Mouse (Mus musculus) ovary, postnatal 10 days (tissue): ENCODE results near the gene Pdzd3.
A peak's percentile ranks its signal among the peaks of the same experiment; 100 is the strongest.

Experiments
- DNase-seq: peaks from one replicate; pipeline ENCODE4 v3.0.0; 2022; ENCODE audit warnings: low spot score

Gene Pdzd3

DNA sequence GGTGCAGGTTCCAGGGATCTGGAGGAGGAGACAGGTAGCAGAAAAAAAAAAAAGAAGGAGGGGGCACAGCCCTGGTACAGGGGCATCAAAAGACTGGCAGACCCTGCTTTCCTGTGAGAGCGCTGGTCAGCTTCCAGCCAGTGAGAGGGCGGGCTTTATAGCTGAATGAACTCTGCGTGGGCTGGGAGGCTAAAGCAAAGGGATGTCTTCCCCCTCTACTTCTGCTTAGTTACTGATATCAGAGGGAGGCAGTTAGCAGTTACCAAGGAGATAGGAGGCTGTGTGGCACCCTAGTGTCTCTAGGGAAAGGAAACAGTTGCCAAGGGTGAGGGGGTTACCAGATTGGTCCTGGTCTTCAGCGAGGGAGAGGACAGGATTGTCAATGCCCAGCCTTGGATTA is 826 bp downstream of the Pdzd3 start:
- DNase-seq: no peak

DNA sequence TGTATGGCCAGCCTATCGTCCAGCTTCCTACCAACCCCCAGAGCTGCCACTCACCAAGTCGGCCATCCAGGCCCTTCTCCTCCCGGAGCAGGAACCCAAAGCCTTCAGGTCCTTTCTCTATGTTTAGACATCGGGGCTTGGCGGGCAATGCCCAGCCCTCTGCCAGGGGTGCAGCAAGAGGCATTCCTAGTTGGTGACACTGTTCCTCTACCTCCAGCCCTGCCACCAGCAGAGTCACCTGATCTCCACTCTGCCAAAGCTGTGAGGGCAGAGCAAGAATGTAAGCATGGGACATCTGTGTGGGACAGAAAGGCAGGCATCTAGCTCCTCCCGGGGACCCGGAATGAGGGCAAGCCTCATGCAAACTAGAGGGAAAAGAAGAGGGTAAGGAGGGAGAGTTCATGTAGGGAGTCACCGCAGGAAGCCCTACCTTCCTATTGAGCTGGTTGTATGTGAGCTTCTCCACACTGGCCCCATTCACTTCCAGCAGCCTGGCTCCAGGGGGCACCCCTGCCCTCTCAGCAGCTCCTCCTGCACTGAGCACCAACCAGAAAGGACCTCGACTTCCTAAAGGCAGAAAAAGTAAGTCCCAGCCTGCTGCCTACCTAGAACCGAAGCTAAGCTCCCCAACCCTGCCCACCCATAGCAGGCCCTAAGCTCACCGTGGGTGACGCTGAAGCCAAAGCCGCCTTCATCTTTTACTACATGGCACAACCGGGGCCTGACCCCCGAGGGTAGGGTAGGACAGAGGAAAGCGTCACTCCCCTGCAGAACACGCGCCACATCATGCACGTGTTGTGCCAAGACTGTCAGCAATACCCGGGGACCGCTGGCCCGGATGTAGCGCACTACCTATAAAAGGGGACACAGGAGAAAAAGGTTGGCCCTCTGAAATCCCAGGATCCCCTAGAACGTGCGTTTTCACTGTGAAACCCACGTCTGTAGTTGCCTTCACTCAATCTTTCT is 1.8 kb downstream of the Pdzd3 start:
- no peak for DNase-seq

DNA sequence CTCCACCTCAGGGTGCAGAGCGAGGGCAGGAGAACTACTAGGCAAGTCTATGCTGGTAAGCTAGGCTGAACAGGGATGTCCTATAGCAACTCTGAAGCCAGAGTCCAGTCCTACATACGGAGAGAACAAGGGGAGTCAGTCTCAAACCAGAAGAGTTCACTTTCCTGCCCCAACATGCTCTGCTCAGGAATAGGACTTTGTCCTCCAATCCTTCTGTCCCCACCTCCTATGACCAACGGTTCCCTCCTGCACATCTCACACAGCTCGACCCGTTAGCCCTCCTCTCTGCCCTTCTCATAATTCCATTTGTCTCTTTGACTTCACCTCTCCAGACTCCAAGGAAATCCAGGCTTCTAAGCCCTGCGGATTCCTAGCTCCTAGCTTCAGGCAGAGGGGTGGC is 3.4 kb downstream of the Pdzd3 start:
- DNase-seq: no peak

DNA sequence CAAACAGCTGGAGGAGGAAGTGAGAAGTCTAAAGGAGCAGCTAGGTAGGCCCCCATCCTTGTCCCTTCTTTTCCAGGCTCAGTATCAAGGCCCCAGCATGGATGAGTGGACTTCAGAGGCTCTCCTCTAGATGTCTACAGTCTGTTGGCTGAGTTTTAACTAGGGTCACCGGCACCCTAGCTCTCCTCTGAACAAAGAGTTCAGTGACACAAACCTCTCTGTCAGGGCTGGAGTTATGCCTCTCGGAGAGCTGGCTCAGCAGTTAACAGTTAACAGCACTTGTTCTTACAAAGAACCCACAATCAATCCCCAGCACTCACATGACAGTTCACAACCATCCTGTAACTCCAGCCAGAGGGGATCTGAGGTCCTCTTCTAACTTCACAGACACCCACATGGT is 7.7 kb downstream of the Pdzd3 start:
- no peak for DNase-seq

DNA sequence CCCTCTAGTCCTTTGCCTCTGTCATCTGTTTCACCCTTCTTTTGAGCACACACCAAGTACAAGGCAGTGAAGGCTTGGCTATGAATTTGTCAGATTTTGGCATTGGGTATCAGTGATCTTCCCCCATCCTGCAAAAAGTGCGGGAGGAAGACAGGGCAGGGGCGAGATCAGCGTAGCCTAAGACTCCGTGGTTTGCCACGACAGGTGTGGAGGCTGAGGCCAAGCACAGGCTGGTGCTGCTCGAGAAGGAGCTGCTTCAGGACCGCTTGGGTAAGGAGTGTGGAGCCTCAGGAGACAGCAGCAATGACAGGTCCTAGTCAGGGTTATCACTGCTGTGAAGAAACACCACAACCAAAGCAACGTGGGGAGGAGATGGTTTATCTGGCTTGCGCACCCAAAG is 9.9 kb downstream of the Pdzd3 start:
- DNase-seq: no peak

DNA sequence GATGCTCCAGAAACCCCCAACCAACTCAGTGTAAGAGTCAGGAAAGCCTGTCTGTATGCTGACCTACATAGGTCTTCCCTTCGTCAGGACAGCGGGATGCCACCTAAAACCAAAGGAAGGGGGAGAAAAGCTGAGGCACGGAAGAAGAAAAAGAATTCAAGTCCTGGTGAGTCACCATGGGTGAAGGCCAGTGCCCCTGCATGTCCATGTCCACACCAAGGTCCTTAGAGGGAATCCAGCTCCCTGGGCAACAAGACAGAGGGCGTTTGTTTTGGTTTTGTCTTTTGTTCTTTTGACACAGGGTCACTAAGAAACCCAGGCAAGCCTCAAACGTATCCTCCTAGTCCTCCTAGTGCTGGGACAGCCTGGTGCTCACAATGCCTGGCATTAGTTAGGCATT is 10.4 kb downstream of the Pdzd3 start:
- no peak for DNase-seq

DNA sequence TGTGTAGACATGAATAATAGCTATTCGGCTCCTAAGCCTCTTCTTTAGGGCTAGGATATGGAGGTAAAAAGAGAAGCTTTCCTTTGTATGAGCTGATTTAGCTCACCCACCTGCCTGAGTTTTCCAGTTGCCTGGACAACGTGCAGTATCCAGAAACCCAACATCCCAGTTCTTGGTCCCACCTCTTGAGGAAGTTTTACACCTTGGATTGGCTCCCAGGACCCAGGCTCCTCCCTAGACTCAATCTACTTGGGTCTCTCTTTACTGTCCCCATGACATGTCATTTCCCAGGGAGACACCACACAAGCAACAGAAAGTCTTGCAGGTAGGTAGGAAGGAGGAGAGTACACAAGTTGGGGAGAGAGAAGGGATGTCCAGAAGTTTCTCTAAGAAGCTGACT is 10.9 kb downstream of the Pdzd3 start, which contains the start of gene Ccdc153:
Gene Ccdc153, plus strand, starts transcription at position 278 of the 400 bp plus-strand sequence.
- DNase-seq: no peak

DNA sequence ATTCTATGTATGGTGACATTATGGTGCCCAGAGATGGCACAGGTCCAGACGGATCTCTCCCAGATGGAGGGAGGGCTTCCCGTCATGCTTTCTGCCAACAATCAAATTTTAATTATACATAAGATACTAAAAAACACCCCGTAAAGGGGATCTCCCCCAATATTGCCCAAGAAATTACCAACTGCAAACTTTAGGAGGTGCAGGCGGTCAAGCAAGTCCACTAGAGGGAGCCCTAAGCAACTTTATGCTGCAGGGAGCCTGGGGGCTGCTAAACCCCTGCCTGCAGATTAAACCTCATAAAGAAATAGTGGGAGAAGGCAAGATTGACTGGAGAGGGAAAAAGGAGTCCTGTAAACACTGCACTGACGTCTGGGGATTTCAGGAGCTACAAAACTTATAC is 11.8 kb downstream of the Pdzd3 start:
- no peak for DNase-seq

DNA sequence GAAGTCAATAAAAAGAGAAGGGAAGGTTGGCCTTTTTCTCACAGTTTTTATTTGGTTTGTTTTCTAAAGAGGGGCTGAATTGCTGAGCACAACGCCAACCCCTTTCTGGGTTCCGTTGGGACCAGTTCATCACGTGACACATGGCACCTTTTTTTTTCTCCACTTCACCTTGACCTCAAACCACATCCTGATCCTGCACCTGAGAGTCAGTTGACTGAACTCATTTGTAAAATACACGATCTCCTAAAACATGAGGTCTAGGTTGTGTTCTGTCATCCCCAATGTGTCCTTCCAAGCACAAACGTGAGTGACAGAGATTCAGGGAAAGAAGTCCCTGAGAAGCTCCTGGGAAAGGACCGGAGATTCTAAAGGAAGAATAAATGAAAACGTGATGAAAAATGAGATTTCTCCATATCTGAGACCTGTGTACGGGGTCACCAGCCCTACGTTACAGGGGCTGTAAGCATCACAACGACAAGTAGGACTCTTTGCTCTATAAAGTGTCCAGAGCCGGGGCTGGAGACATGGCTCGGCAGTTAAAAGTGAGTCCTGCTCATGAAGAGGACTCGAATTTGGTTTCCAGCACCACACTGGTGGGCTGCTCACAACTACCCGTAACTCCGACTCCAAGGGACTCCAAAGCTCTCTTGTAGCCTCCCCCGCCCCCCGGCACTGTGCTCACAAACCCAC is 12.6 kb downstream of the Pdzd3 start:
- no peak for DNase-seq

DNA sequence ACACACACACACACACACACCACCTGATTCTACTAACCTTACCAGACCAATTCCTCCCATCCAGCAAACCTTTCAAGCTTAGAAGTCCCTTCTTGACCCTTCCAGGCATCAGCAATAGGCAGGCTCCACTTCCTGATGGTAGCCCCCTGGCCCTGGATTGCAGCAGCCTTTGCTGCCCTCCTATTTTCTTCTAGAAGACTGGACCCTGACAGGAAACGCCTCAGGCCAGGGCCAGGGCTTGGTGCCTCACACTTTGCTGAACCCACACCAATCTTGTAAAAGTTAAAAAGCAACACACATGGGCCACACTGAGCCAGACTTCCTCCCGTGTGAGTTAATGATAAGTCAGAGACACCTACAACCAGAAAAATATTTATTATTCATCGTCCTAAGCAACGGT is 14.1 kb downstream of the Pdzd3 start:
- no peak for DNase-seq

DNA sequence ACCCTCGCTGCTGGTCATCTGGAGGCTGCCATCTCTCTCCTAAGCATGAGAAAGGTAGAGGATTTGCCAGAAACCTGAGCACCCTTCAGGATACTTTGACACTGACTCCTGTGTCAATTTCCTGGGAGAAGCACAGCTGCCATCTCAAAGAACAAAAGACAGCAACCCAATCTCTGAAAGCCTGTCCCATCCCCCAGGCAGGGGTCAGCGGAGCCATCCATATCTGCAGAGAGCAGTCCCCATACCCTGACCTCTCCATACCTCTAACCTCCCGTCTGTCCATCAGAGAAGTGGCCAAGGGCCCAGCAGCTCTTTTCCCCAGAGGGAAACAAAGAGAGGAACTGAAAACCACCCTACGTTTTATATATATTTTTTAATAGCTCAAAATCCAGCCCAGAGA is 14.7 kb downstream of the Pdzd3 start:
- no peak for DNase-seq

DNA sequence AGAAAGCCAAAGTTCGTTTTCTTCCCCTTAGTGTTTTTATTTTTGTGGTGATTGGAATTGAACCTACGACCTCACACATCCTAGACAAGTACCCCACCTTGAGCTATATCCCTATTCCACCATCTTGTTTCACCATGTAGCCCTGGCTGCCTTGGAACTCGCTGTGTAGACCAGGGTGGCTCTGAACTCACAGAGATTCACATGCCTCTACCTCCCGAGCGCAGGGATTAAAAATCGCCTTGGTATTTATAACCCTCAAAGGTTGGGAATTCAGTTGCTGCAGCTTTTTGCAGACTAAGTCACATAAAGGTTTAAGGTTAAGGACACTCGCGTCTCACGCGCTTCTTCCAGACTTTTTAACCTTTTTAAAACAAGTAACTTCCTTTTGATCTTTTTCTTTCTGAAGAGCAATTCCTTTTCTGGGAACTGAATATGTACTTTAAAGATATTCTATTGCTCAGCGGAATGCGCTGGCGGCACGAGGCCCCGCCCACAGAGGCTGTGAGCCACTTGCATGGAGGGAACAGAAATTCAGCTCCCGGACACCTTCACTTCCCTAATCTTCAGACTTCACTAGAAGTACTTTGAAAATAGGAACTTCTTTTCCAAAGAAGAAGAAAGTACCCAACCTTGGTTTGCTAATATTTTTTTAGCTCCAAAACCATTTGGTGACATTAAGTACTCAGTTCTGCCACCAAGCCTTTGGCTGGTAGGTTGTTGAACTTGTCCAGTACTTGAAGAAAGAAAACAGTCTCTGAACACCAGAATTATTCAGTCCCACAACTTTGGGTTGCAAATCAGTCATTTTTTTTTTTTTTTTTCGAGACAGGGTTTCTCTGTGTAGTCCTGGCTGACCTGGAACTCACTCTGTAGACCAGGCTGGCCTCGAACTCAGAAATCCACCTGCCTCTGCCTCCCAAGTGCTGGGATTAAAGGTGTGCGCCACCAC is 16.5 kb downstream of the Pdzd3 start:
- no peak for DNase-seq

DNA sequence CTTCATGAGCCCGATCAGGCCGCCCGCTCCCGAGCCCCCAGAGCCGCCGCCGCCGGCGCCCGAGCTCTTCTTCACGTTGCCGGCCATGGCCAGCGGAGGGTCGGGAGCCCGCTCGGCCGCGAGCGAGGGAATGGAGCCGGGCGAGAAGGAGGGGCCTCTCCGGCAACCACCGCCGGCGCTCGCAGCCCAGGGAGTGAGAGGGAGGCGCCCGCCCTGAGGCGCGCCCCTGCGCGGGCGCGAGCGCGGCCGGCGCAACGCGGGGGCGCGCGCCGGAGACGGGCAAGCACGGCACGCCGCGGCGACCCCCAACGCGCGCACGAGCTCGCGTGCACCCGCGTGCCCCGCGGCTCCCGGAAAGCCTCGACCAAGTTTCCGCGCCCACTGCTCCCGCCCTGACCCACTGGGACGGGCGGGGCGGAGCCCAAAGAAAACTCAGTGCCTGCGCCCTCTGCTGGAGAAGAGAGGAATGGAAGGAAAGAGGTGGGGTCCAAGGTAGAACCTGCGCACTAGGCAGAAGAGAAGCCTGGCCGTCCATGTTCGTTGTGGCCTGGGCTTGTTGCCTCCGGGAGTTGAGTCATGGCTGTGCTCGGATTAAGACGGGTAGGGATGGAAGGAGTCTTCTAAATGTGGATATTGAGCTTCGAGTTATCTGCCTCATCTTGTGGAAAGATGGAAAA is 17.3 kb downstream of the Pdzd3 start, which contains the start of gene Cbl:
Gene Cbl, minus strand, starts transcription at position 248 of the 677 bp plus-strand sequence.
- DNase-seq: peak; percentile 99

DNA sequence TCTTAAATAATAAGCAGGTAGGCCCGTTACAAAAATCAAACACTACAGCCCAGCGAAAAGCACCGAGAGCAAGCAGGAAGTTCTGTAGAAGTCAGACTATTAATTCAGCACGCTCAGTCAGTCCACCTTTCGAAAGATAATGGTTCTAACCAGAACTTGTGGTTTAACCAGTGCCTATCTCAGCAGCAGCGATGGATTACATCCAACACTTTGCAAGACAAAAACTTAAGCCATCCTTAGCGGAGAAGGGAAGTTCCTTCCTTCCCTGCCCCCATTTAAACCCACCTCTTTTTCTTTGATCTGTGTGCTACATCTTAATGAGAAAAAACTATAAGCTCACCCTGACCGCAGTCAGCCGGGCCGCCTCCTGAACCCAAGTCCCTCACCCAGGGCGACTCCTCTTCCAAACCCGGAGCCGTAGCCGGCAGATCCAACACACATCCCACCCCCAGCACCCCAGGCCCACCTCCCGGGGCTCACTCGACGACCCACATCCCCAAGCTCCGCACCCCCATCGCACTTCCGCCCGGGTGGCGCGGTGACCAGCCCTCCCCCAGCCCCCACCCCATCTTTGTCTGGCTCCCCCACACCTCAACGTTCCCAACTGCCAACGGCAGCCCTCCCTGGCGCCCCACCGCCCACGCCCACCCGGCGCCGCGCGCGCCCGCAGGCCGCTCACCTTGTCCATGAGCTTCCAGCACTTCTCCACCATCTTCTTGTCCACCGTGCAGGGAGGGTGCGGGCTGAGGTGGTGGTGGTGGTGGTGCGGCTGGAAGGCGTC is 18.1 kb downstream of the Pdzd3 start:
- DNase-seq: no peak

DNA sequence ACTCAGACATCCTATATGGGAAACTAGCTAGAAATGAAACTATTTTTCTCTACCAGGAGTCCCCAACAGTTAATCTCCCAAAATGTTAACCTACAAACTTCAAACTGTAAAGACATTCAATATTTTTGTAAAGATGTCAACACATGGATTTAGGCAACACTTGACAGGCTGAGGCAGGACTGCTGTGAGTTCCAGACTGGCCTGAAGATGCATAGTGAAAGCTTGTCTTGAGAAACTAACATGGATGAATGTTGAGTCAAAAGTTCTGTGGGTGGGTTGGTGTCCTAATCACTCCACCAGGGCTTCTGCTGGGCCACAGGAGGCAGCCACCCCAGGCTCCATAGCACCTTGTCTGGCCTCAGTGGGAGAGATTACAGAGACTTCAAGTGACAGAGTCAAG is 19.7 kb downstream of the Pdzd3 start:
- DNase-seq: no peak

DNA sequence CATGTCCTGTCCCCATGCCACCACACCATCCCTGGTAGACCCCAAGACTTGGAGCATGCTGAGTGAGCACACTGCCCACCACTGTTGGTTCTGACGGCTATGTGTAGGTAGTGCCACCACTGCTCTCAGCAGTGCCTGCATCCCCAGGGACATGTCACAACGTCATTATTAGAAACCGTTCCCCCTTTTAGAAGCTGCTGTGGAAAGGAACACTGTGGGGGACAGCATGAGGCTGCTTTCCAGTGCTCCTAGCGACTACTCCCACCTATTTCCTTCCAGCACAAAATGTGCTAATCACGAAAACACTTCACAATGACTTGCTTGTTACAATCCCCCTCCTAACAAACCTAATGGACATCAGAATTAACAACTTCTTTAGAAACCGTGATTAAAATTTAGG is 25.3 kb downstream of the Pdzd3 start:
- DNase-seq: no peak

DNA sequence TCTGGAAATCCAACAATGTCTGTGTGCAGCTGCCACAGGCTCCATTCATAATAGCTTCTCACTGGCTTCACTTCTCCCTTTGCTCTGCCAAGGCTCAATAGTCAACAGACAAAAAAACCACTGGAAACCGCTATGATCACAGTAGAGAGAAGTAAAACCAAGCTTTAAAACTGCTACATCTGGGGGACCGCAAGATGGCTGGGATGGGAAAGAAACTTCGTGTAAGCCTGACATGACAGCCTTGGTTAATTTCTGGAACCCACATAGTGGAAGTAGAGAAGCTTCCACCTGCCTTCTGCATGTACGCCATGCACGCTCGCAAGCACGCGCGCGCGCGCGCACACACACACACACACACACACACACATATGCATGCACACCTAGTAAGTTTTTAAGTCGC is 37.7 kb downstream of the Pdzd3 start:
- no peak for DNase-seq

DNA sequence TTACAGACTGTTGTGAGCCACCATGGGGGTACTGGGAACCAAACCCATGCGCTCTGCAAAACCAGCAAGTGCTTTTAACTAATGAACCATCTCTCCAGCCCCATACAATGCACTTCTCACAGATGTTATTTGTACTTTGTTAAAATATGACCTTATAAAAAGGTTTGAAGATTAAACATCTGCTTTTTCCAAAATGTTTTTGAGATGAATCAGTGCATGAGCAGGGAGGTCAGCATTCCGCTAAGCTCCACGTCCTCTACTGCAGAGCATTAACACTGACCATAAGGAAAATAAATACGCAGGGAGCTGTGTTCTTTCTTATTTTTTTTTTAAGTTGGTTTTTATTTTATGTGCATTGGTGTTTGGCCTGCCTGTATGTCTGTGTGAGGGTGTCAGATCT is 38.9 kb downstream of the Pdzd3 start:
- no peak for DNase-seq

DNA sequence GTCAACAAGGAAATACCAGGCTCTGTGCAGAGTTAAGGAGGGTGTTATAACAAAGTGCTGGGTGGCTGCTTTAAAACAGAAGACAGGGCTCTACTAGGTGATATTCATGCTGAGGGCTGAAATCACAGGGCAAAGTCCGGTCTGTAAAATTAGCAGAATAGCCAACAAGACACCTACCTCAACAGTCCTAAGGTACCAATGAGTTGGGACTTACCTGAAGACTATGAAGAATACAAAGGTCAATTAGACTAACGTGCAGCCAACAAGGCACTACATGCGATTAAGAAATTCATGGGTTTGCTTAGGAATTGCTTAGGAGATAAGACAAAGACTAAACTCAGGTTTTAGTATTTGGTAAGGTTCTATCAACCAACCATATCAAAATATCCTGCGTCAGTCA is 41.9 kb downstream of the Pdzd3 start:
- no peak for DNase-seq

DNA sequence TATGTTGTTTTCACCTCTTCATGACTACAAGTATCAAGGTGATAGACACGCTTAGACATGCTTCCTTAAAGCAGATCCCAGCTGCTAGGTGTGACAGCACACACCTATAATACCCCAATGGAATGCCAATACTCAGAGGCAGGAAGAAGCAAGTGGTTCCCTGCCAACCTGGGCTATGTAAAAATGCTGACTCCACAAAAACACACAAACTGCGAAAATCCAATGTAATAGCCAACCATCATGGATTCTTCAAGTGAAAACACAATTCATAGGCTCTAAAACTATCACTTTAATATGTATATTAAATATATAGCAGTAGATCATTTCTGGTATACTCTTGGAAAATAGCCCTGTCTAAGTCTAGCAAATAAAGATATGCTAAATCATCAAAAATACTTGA is 43.4 kb downstream of the Pdzd3 start:
- no peak for DNase-seq

DNA sequence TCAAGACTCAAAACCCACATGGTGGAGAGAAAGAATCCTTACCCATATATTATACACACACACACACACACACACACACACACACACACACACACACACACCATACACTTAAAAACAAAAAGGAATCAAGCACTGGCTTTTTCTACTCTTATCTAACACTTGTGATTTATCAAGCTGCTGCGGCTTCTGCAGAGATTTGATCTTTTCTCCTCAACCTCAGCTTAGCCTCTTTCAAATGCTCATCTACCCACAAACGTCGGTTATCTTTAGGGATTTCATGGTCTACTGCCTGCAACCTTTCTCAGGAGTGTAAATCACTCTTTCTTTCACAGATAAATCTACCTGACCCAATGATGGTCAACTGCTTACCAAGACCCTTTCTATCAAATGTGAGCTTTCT is 50.8 kb downstream of the Pdzd3 start:
- no peak for DNase-seq
